Mouse (Mus musculus): ENCODE data around the gene Nfatc2.

DNA sequence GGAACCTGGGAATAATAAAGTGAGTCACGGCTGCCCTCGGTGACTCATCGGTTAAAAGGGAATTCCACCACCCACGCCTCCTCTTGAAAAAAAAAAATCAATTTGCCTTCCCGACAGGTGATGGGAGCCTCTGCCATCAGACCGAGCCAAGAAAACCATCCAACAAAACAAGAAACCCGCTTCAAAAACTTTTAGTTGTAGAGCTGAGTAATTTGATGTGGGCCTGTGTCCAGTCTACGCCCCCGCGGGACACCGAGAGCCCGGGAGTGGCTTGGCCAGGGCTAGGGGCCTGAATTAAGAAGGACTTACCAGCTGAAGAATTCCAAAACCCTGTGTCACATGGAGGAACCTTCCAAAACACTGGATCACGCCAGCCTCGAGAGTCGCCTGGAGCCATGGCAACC lies 83.2 kb downstream of the Nfatc2 start:
- TF ChIP-seq CTCF (IDR thresholded peaks at IDR 0.05; ENCODE audit: low read depth, low read length) (no peak), POLR2A (IDR thresholded peaks at IDR 0.05; ENCODE audit: borderline replicate concordance, low read depth, low read length) (no peak)
